Mouse (Mus musculus) testis, adult 2 months (tissue): Measurements from ENCODE around the gene Tuba1c.

Experiments
- CTCF ChIP-seq: fragments of 200-500 bp; IDR thresholded peaks from 2 replicates; pipeline ENCODE4 v1.5.1; 2012; ENCODE audit warnings: low read depth, mild to moderate bottlenecking, inconsistent platforms, low read length, moderate library complexity; ENCODE audit not compliant: control insufficient read depth, insufficient read depth, insufficient replicate concordance
- POLR2A ChIP-seq: fragments of 200-500 bp; IDR thresholded peaks from 2 replicates; pipeline ENCODE4 v1.6.1; 2012; ENCODE audit warnings: low read depth, mild to moderate bottlenecking, inconsistent platforms, low read length, moderate library complexity; ENCODE audit not compliant: control insufficient read depth

DNA sequence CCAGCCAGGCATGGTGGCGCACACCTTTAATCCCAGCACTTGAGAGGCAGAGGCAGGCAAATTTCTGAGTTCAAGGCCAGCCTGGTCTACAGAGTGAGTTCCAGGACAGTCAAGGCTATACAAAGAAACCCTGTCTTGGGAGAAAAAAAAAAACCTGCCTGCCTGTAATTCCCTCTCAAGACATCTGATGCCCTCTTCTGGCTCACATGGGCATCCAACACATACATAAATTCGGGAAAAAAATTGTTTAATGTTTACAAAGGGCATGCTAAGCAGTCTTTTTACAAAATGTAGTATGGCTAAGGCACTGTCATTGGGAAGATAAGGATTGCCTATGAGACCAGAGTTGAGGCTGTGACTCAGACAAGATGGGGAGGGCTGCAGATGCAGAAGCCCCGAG is 50.1 kb downstream of the Tuba1c start:
- no peak for TF ChIP-seq POLR2A
- TF ChIP-seq CTCF, result no peak
